Mouse (Mus musculus): Measurements from ENCODE around the gene Herc4.

GRCm38 (mm10) chr10:63247457-63247856 is 3.8 kb downstream of the Herc4 start:
- TF ChIP-seq CTCF (IDR thresholded peaks at IDR 0.05; ENCODE audit: borderline replicate concordance, control insufficient read depth, extremely low read depth, insufficient read depth, low read length, poor library complexity): no peak
- TF ChIP-seq POLR2A (IDR thresholded peaks at IDR 0.05; ENCODE audit: control insufficient read depth, extremely low read depth, insufficient read depth, low read length, poor library complexity): no peak

Measured in thymus, adult 2 months (tissue).